Mouse (Mus musculus): Measurements from ENCODE around the gene Esrrg.

DNA sequence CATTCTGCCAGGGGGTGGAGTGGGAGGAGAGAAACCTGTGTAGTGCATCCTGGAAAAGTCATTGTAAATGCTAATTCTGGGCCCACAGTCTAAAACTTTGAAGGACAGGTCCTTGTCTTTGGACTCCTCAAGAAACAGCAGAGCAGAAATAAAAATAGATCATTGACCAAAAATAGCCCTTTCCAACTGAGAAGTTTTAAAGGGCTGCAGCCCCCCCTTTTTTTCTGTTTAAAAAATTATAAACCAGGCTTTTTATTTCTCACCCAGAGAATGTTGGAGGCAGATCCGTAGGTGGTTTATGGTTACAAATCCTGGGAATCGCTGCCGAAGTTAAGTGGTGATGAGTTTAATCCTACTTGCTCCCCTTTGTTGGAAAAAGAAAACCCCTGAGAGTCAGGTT, 150.0 kb downstream of the Esrrg start:
- no peak for TF ChIP-seq POLR2A (IDR thresholded peaks at IDR 0.05; ENCODE audit: borderline replicate concordance, insufficient read depth, low read length)
- no peak for TF ChIP-seq CTCF (IDR thresholded peaks at IDR 0.05; ENCODE audit: borderline replicate concordance, insufficient read depth, low read depth, low read length)

Measured in cerebellum, adult 2 months (tissue).